Comparison of ENCODE assay signal across 12 mouse cellular contexts in the genomic region with DNA sequence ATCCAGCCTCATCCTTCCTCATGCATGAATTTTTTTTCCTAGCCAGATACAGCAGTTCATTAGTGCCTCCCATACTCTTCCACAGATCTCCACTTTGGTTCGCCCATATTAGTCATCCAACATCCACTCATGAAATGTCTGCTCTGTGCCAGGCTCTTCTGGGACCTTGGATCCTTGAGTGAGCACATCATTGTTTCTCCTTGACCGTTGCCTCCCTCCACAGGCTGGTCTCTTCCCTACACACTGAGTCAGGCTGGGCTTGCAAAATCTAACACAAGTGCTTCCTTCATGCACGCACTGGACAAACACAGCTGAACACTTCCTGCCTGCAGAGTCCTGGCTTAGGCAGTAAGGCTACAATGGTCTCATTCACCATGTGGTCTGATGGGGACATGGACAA. TPM values are rescaled to one million over a fixed set of nuclear protein-coding genes. Genes with fewer than 3 reads are reported as not detected.
A peak's percentile ranks its signal among the peaks of the same experiment; 100 is the strongest.
DNase-seq lines count a peak whose midpoint lies in the region.
"Had no signal": no experiment of that assay in that cellular context is flagged by ENCODE, and none has a peak within 500 bp of the region (broad histone marks: within the 10 kb centered on the region; RNA-seq: fewer than 3 reads in every experiment).

No protein-coding gene starts in this region.

- H3K27me3 ChIP-seq in megakaryocyte, embryonic 14.5 days (replicated peaks) = peaks cover under 1% of the 10 kb centered on the region
- H3K27me3 ChIP-seq: limb, embryonic 13.5 days had no signal

- H3K36me3 ChIP-seq in megakaryocyte, embryonic 14.5 days (replicated peaks; ENCODE audit: low read length) = peaks cover 10% of the 10 kb centered on the region
- H3K36me3 ChIP-seq: limb, embryonic 13.5 days had no signal

- H3K4me3 ChIP-seq in megakaryocyte, embryonic 14.5 days (replicated peaks) = peak overlapping the region; percentile 62
- H3K4me3 ChIP-seq: erythroblast, embryonic 14.5 days; limb, embryonic 13.5 days had no signal

- no peaks in the 10 kb centered on the region for H3K9me3 ChIP-seq in megakaryocyte, embryonic 14.5 days
- H3K9me3 ChIP-seq: limb, embryonic 13.5 days had no signal

- H3K4me1 ChIP-seq in megakaryocyte, embryonic 14.5 days = peaks cover 75% of the 10 kb centered on the region

- peak; percentile 72 for DNase-seq in layer of hippocampus, adult 9-11 months
- DNase-seq in layer of hippocampus, postnatal 36 days = no peak
- peak; percentile 89 for DNase-seq in adrenal gland, adult 2 months
- peak; percentile 91 for DNase-seq in fibroblast of lung, adult 2 months (ENCODE audit: low read depth)
- no peak for DNase-seq in thymus, postnatal 0 days (ENCODE audit: low spot score)
- no peak for DNase-seq in cerebellum, postnatal 14 days
- DNase-seq: cerebellum, adult 18-20 months; kidney, postnatal 14 days had no signal

RNA-seq across cellular contexts. Expression of gene Hexa, which starts 1.7 kb away (rescaled TPM):
- 10 to 100 TPM; 50.9 to 51.6 TPM for total RNA-seq in layer of hippocampus, postnatal 36 days (2021)
- 100 to 1,000 TPM; 134 to 162 TPM for total RNA-seq in adrenal gland, adult 2 months (2021)
- 123 and 137 TPM in 2 replicates for polyA plus RNA-seq in adrenal gland, adult 2 months (2012; rRNA removed)
- polyA plus RNA-seq in megakaryocyte, embryonic 14.5 days (2012; ENCODE audit: insufficient read depth, low replicate concordance) = 125 and 176 TPM in 2 replicates
- 39.9 and 47.7 TPM in 2 replicates for polyA plus RNA-seq in thymus, postnatal 0 days (2015; fragmentation: Nextera tagmentation; extraction: Ambion mirVana)

RNA-seq across cellular contexts. Expression of gene Tmem202, which starts 2.0 kb away (rescaled TPM):
- 1 to 10 TPM; 2.1 to 2.7 TPM for total RNA-seq in layer of hippocampus, postnatal 36 days (2021)
- 1 to 10 TPM; 2.5 to 3.5 TPM for total RNA-seq in adrenal gland, adult 2 months (2021)
- polyA plus RNA-seq in adrenal gland, adult 2 months (2012; rRNA removed) = 4.1 and 4.4 TPM in 2 replicates
- polyA plus RNA-seq in megakaryocyte, embryonic 14.5 days (2012; ENCODE audit: insufficient read depth, low replicate concordance) = 0.11 TPM in 1 of 2 replicates, not detected in the other
- polyA plus RNA-seq in thymus, postnatal 0 days (2015; fragmentation: Nextera tagmentation; extraction: Ambion mirVana) = 0.23 and 0.72 TPM in 2 replicates
- polyA plus RNA-seq: erythroblast, embryonic 14.5 days had no signal

RNA-seq across cellular contexts. Expression of gene Celf6, which starts 40.1 kb away (rescaled TPM):
- total RNA-seq in layer of hippocampus, postnatal 36 days (2021) = 10 to 100 TPM; 28.6 to 29.8 TPM
- total RNA-seq in adrenal gland, adult 2 months (2021) = 1 to 10 TPM; 3.0 to 8.6 TPM
- 3.9 and 13.9 TPM in 2 replicates for polyA plus RNA-seq in adrenal gland, adult 2 months (2012; rRNA removed)
- polyA plus RNA-seq in megakaryocyte, embryonic 14.5 days (2012; ENCODE audit: insufficient read depth, low replicate concordance) = 2.1 TPM in 1 of 2 replicates, not detected in the other
- polyA plus RNA-seq in thymus, postnatal 0 days (2015; fragmentation: Nextera tagmentation; extraction: Ambion mirVana) = 0.08 TPM in 1 of 2 replicates, not detected in the other
- total RNA-seq: heart, postnatal 10 days had no signal
- polyA plus RNA-seq: erythroblast, embryonic 14.5 days had no signal

RNA-seq across cellular contexts. Expression of gene Arih1, which starts 51.2 kb away (rescaled TPM):
- total RNA-seq in layer of hippocampus, postnatal 36 days (2021) = 100 to 1,000 TPM; 108 to 111 TPM
- total RNA-seq in adrenal gland, adult 2 months (2021) = 100 to 1,000 TPM in 1 of 2 experiments, 10 to 100 TPM in 1; 99.3 to 152 TPM
- 10.2 and 13.6 TPM in 2 replicates for polyA plus RNA-seq in adrenal gland, adult 2 months (2012; rRNA removed)
- polyA plus RNA-seq in megakaryocyte, embryonic 14.5 days (2012; ENCODE audit: insufficient read depth, low replicate concordance) = 15.7 and 16.8 TPM in 2 replicates
- 12.3 and 13.7 TPM in 2 replicates for polyA plus RNA-seq in thymus, postnatal 0 days (2015; fragmentation: Nextera tagmentation; extraction: Ambion mirVana)

Comparison
In these comparisons a context has a peak if more than half of its experiments do, and no peak if none do; other contexts are left out.
1. DNase-seq: peak in layer of hippocampus, adult 9-11 months (single experiment), adrenal gland, adult 2 months (single experiment) and fibroblast of lung, adult 2 months (single experiment); none in layer of hippocampus, postnatal 36 days (0 of 2), thymus, postnatal 0 days (single experiment) and cerebellum, postnatal 14 days (0 of 2).